Mouse (Mus musculus) left cerebral cortex, postnatal 25 days (tissue): ENCODE results near the gene F2r. TPM values are rescaled to one million over a fixed set of nuclear protein-coding genes. Genes with fewer than 3 reads are reported as not detected.
A peak's percentile ranks its signal among the peaks of the same experiment; 100 is the strongest.

ENCODE experiments used
- DNase-seq, 2 experiments: peaks; one replicate each; pipeline ENCODE4 v3.0.0; 2022; ENCODE audit warnings: low spot score in 2 of 2, mixed read lengths in 1 of 2
- intact Hi-C: fragments of 180-260 bp; cut with DNase I; formaldehyde crosslinking; loops from one replicate; pipeline ENCODE4 v1.15.1; 2025
- total RNA-seq, 2 experiments: library from RNA; stranded (reverse); gene quantifications; 2 replicates each; pipeline ENCODE4 v1.2.3; 2021

Gene F2r
- total RNA-seq, 2 experiments from 2014 or later, result 3.7 to 4.0 TPM

DNA sequence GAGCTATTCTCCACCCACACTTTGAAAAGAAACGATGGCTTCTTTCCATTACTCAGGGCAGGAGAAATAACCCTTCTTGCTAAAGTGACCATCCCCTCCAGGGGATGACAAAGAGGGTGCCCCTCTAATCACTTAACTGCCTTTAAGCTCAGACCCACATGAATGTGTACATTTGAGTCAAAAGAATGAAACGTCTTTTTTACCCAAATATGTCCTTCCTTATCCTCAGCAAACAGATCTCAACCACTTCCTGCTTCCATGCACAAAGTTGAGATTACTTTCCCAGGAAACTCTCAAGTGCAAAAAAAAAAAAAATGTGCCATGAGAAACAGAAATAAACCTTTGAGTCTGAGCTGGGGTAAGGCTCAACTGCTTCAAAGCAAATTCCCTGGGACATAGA is 16.2 kb upstream of the F2r start:
- DNase-seq, result no peak
- intact Hi-C loops, result no loop called here

DNA sequence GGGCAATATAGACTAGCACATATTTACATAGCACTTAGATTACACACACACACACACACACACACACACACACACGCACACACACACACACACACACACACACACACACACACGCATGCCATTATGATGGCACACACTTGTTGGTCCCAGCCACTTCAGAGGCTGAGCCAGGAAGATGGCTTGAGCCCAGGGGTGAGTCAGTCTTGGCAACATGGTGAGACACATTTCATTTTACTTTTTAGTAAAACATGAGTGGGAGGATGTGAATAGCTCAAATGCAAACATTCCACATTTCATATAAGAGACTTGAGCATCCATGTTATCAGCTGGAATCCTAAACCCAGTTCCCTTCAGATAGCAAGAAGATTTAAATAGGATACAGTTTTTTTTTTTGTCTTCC is 15.1 kb upstream of the F2r start:
- DNase-seq, result peak in 1 of 2 experiments; percentile 59
- intact Hi-C loops, result no loop called here

DNA sequence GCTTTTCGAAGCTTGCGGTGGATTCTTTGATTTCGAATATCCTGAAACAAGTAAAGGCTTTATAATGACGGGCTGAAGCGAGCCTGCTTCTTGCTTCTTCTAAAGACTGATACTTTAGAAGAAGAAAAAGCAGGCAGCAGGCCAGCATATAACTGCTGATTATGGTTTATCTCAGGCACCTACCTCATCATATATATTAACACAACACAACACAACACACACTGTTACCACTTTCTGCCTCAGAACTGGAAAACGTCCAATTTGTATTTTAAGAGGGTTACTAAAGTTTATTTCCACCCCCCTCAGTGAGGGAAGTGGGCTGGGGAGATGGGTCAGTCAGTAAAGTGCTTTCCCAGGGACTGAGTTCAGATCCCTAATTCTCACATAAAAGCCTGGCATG is 13.9 kb upstream of the F2r start:
- intact Hi-C loops, result no loop called here

DNA sequence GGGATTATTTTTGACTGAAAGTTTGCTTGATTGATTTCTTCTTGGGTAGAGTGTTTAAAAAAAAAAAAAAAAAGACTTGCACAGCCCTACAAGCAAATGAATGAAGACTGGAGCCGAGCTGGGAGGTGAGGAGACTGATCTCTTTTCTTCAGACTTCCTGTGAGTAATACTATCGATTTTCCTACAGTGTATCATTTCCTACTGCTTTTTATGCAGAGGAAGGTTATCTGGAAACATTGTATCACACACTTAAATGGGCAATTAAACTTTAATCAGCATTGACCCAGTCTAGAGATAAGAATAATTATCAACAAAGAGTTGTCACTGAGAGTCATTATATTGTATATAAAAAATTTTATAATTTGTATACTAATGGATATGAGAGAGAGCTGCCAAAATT is 12.5 kb upstream of the F2r start:
- intact Hi-C loops, result no loop called here
- DNase-seq, result no peak

More for the DNA sequence above, 13.9 kb upstream of the F2r start:
- no peak for DNase-seq

DNA sequence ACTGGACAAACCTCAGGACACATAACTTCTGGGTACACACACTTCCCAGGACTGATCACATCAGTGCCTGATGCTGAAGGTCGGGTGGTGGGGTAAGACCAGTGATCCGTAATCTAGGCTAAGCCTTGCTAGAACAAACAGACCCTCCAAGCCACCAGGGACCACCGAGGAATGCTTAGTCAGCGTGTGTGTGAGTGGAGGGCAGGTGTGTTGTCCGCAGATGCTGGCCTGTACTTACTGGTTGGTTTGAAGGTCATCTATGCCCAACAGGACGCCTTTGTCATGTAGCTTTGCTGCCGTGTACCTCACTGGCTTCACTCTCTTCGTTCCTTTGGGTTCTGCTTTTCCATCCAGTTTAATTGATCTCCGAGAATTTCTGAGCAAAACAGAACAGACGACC is 11.5 kb upstream of the F2r start:
- no peak for DNase-seq
- intact Hi-C loops, result no loop called here

GRCm38 (mm10) chr13:95626696-95627095 is 8.4 kb upstream of the F2r start:
- intact Hi-C loops, result no loop called here
- DNase-seq, result no peak

DNA sequence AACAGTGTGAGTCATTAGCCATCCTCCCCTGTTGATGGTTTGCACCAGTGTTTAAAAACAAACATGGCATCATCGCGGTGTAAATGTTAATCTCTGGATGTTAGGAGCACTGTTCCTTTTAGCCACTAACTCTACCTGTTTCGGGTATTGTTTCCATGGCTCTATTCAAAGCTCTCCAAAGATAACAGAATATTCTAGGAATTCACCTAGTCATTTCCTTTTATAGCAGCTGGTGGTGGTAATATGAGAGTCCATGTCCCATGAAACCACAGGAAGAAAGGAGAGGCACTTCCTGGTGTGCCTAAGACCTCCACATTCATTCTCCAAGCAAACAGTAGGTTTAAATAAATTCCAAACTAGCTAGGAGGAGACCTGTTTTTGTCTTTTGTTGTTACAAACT is 4.8 kb upstream of the F2r start:
- intact Hi-C loops, result no loop called here
- DNase-seq, result no peak

DNA sequence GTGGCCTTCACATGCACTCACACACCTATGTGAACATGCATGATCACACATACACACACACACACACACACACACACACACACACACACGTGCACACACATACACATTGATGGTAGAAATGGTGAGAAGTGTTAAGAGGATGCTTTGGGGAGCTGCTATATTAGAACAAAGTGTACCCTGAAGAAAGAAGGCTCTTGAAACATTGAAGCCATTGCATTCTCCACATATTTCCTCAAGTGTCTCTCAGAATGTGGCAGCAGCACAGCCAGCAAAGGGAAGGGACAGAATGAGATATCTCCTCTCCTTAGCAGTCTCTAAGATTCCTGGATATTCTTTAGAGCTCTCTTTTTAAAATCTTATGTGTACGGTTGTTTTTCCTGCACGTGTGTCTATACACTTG is 3.3 kb upstream of the F2r start:
- no peak for DNase-seq
- intact Hi-C loops, result no loop called here

GRCm38 (mm10) chr13:95618859-95619258 is 572 bp upstream of the F2r start:
- intact Hi-C loops, result no loop called here
- DNase-seq, result no peak

- DNase-seq, result no peak
- intact Hi-C loops, result no loop called here
Measured at GRCm38 (mm10) chr13:95617671-95618171, 566 bp downstream of the F2r start.

DNA sequence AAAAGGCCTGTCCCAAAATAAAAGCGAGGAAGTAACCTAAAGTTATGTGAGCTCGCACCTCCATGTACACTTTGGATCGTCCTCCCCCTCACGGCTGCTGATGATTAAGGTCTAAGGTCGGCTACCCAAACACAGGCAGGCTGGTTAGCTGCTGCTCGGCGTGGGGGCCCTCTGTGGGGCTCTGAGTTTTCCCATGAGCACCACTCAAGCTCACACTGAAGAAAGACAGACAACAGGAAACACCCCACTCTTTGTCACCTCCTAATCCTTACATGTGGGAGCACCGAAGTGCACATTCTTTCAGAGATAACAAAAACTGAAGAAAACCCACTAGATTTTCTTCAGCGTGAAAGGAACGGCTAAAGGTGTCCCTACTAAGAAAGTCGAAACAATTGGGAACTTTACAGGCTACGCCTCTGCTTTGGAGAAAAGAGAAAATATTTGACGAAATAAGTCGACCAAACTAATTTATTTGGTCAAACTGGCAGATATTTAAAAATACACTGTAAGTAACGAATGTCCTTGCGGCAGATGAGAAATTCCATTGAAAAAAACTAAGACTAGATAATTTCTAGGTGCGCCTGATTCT is 1.1 kb downstream of the F2r start:
- intact Hi-C loops, result no loop called here
- no peak for DNase-seq

DNA sequence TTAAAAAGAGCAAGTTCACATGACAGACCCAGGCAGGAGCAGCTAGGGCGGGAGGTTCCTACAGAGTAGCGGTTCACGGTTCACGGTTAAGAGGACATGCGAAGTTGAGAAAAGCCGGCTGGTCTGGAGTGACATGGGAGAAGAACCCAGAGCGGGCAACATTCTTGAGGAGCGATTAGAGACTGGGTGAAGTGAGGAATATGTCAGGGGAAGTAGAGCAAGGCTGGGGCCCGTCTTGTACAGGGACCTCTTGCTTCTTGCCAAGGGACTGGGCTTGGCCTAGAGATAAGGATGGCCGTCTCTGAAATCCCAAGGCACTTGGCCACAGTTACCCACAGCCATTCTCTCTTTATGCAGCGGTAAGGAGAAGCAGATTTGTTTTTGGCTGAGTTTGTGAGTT is 1.8 kb downstream of the F2r start:
- no peak for DNase-seq
- intact Hi-C loops, result no loop called here

GRCm38 (mm10) chr13:95614757-95615156 is 3.5 kb downstream of the F2r start:
- no peak for DNase-seq
- intact Hi-C loops, result no loop called here

DNA sequence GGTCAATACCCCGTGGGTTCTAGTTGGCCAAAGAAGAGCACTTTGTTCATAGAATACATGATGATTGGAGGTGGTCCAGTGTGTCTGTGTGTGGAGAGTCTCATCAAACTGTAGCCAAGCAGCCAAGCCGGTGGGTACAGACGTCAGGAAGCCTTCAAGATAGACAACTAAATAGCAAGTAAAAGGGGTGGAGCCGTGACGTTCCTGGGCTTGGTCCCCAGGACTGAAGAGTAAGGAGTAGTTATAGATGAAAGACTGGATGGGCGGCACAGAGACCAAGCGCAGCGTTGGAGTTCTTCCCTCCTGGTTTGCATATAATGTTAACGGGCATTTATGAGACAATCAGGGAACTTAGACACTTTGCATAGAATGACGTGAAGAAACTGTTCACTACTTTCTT is 6.0 kb downstream of the F2r start:
- intact Hi-C loops, result no loop called here

GRCm38 (mm10) chr13:95611752-95612151 is 6.5 kb downstream of the F2r start:
- intact Hi-C loops, result no loop called here
- DNase-seq, result no peak

More for the DNA sequence above, 6.0 kb downstream of the F2r start:
- DNase-seq, result no peak

GRCm38 (mm10) chr13:95610786-95611562 is 7.3 kb downstream of the F2r start:
- intact Hi-C loops, result no loop called here
- DNase-seq, result no peak

- intact Hi-C loops, result no loop called here
- DNase-seq, result no peak
Measured at GRCm38 (mm10) chr13:95609088-95609420, 9.2 kb downstream of the F2r start.

DNA sequence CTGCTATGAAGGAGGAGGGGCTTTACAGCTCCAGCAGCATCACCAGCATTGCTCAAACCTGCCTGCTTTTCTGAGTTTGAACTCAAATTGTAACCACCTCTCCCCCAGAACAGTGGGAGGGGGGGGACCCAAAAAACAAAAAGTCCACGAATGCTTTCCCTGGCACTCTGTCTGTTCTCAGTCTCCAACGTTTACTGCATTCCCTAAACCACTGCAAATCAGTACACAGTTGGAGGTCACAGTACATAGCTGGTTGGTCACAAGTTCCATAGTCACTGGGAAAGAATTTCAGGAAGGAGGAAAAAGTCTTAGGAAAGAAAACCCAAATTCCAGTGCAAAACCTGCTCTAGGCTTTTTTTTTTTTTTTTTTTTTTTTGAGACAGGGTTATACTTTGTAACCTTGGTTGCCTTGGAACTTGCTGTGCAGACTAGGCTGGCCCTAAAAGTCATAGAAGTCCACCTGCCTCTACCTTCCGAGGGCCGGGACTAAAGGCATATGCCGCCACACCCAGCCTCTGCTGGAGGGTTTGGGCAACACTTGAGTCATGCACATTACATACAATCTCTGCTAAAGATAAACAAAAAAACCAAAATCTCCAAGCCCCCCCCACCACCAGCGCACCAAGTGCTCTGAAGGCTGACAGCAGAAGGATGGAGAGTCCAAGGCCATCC is 9.7 kb downstream of the F2r start:
- no peak for DNase-seq
- intact Hi-C loops, result no loop called here

- intact Hi-C loops, result no loop called here
- DNase-seq, result no peak
Measured at GRCm38 (mm10) chr13:95607019-95607418, 11.3 kb downstream of the F2r start.

GRCm38 (mm10) chr13:95604288-95604687 is 14.0 kb downstream of the F2r start:
- intact Hi-C loops, result no loop called here
- DNase-seq, result no peak

- intact Hi-C loops, result no loop called here
- DNase-seq, result no peak
Measured at GRCm38 (mm10) chr13:95599833-95600359, 18.4 kb downstream of the F2r start.
